Mouse (Mus musculus): ENCODE measurements around the gene Phf5a. TPM values are rescaled to one million over a fixed set of nuclear protein-coding genes. Genes with fewer than 3 reads are reported as not detected.

The Phf5a gene
- polyA plus RNA-seq, 1 experiment from 2014 or later, result 128 TPM

- H3K27me3 ChIP-seq, result no peaks in the 10 kb centered on the region
- no peak overlapping the region for H3K9ac ChIP-seq (replicated peaks)
- 92% methylated on average over 4 of the region's 4 CpGs for WGBS
- peaks cover 9% of the 10 kb centered on the region for H3K36me3 ChIP-seq
- H3K27ac ChIP-seq (replicated peaks), result peak overlapping the region; percentile 32; the same call in 1 of the 2 replicates
- H3K4me1 ChIP-seq, result peaks cover 4% of the 10 kb centered on the region
- H3K4me3 ChIP-seq, result no peak overlapping the region
- no peak overlapping the region for H3K4me2 ChIP-seq (replicated peaks)
- no peak for ATAC-seq (replicated peaks)
- H3K9me3 ChIP-seq, result no peaks in the 10 kb centered on the region
Observed at GRCm38 (mm10) chr15:81830530-81830929, 41.2 kb downstream of the Phf5a start.

GRCm38 (mm10) chr15:81829208-81829580 lies 42.5 kb downstream of the Phf5a start:
- H3K9me3 ChIP-seq, result no peaks in the 10 kb centered on the region
- H3K27ac ChIP-seq (replicated peaks), result no peak overlapping the region
- 73% methylated on average over 2 of the region's 2 CpGs for WGBS
- H3K27me3 ChIP-seq, result no peaks in the 10 kb centered on the region
- peaks cover 4% of the 10 kb centered on the region for H3K4me1 ChIP-seq
- no peak overlapping the region for H3K9ac ChIP-seq (replicated peaks)
- H3K4me2 ChIP-seq (replicated peaks), result no peak overlapping the region
- no peak overlapping the region for H3K4me3 ChIP-seq
- H3K36me3 ChIP-seq, result peaks cover 22% of the 10 kb centered on the region
- ATAC-seq (replicated peaks), result no peak

- WGBS, result 92% methylated on average over 7 of the region's 7 CpGs
- Histone ChIP-seq H3K9ac (replicated peaks) (no peak overlapping the region), H3K27me3 (no peaks in the 10 kb centered on the region), H3K4me3 (no peak overlapping the region), H3K27ac (replicated peaks) (no peak overlapping the region), H3K36me3 (peaks cover 27% of the 10 kb centered on the region), H3K4me1 (peaks cover 4% of the 10 kb centered on the region), H3K9me3 (no peaks in the 10 kb centered on the region), H3K4me2 (replicated peaks) (no peak overlapping the region)
- no peak for ATAC-seq (replicated peaks)
Observed at GRCm38 (mm10) chr15:81828426-81829207, 43.1 kb downstream of the Phf5a start.

GRCm38 (mm10) chr15:81824832-81825231 lies 46.9 kb downstream of the Phf5a start:
- Histone ChIP-seq H3K4me1 (no peaks in the 10 kb centered on the region), H3K36me3 (peaks cover 57% of the 10 kb centered on the region), H3K27ac (replicated peaks) (no peak overlapping the region), H3K4me3 (no peak overlapping the region), H3K27me3 (no peaks in the 10 kb centered on the region), H3K4me2 (replicated peaks) (no peak overlapping the region), H3K9ac (replicated peaks) (no peak overlapping the region), H3K9me3 (no peaks in the 10 kb centered on the region)
- WGBS, result 94% methylated on average over 3 of the region's 3 CpGs
- no peak for ATAC-seq (replicated peaks)

- H3K27ac ChIP-seq (replicated peaks), result no peak overlapping the region
Observed at GRCm38 (mm10) chr15:81822631-81823030, 49.1 kb downstream of the Phf5a start.

GRCm38 (mm10) chr15:81818404-81818803 lies 53.3 kb downstream of the Phf5a start:
- Histone ChIP-seq H3K9ac (replicated peaks) (no peak overlapping the region), H3K27me3 (no peaks in the 10 kb centered on the region), H3K27ac (replicated peaks) (no peak overlapping the region), H3K36me3 (peaks cover 63% of the 10 kb centered on the region), H3K4me3 (no peak overlapping the region), H3K4me1 (peaks cover 5% of the 10 kb centered on the region), H3K9me3 (no peaks in the 10 kb centered on the region), H3K4me2 (replicated peaks) (no peak overlapping the region)
- ATAC-seq (replicated peaks), result no peak
- 89% methylated on average over 3 of the region's 3 CpGs for WGBS

More at GRCm38 (mm10) chr15:81822631-81823030, 49.1 kb downstream of the Phf5a start:
- no peak overlapping the region for H3K4me2 ChIP-seq (replicated peaks)
- H3K9me3 ChIP-seq, result no peaks in the 10 kb centered on the region
- H3K27me3 ChIP-seq, result no peaks in the 10 kb centered on the region
- peaks cover 66% of the 10 kb centered on the region for H3K36me3 ChIP-seq
- no peak for ATAC-seq (replicated peaks)
- 91% methylated on average over 3 of the region's 3 CpGs for WGBS
- no peak overlapping the region for H3K4me3 ChIP-seq
- H3K9ac ChIP-seq (replicated peaks), result no peak overlapping the region
- H3K4me1 ChIP-seq, result no peaks in the 10 kb centered on the region

GRCm38 (mm10) chr15:81814716-81815370 lies 56.9 kb downstream of the Phf5a start:
- WGBS, result 84% methylated on average over 12 of the region's 12 CpGs
- Histone ChIP-seq H3K9ac (replicated peaks) (no peak overlapping the region), H3K27ac (replicated peaks) (no peak overlapping the region), H3K4me3 (no peak overlapping the region), H3K4me1 (peaks cover 29% of the 10 kb centered on the region), H3K27me3 (no peaks in the 10 kb centered on the region), H3K9me3 (no peaks in the 10 kb centered on the region), H3K4me2 (replicated peaks) (no peak overlapping the region), H3K36me3 (peaks cover 36% of the 10 kb centered on the region)
- no peak for ATAC-seq (replicated peaks)

Other genes with a start within 250 kb of the Phf5a start
- gene L3mbtl2, start 208.0 kb downstream of the Phf5a start, polyA plus RNA-seq (2015; fragmentation: Nextera tagmentation; extraction: Ambion mirVana), result 31.6 and 31.9 TPM in 2 replicates
- gene Chadl, start 174.6 kb downstream of the Phf5a start, polyA plus RNA-seq (2015; fragmentation: Nextera tagmentation; extraction: Ambion mirVana), result 19.8 and 20.1 TPM in 2 replicates
- gene Zc3h7b, start 126.9 kb downstream of the Phf5a start, polyA plus RNA-seq (2015; fragmentation: Nextera tagmentation; extraction: Ambion mirVana), result 50.2 and 50.7 TPM in 2 replicates
- 130 and 131 TPM in 2 replicates for gene Rangap1, start 126.4 kb downstream of the Phf5a start, polyA plus RNA-seq (2015; fragmentation: Nextera tagmentation; extraction: Ambion mirVana)
- 31.9 and 32.6 TPM in 2 replicates for gene Tef, start 69.5 kb downstream of the Phf5a start, polyA plus RNA-seq (2015; fragmentation: Nextera tagmentation; extraction: Ambion mirVana)
- 20.2 and 21.1 TPM in 2 replicates for gene Tob2, start 13.1 kb downstream of the Phf5a start, polyA plus RNA-seq (2015; fragmentation: Nextera tagmentation; extraction: Ambion mirVana)
- gene Aco2, start 398 bp upstream of the Phf5a start, polyA plus RNA-seq (2015; fragmentation: Nextera tagmentation; extraction: Ambion mirVana), result 243 and 244 TPM in 2 replicates
- 89.8 and 91.2 TPM in 2 replicates for gene Polr3h, start 54.3 kb upstream of the Phf5a start, polyA plus RNA-seq (2015; fragmentation: Nextera tagmentation; extraction: Ambion mirVana)
- gene Csdc2, start 64.8 kb upstream of the Phf5a start, polyA plus RNA-seq (2015; fragmentation: Nextera tagmentation; extraction: Ambion mirVana), result 130 and 133 TPM in 2 replicates
- 82.5 and 84.5 TPM in 2 replicates for gene Pmm1, start 89.0 kb upstream of the Phf5a start, polyA plus RNA-seq (2015; fragmentation: Nextera tagmentation; extraction: Ambion mirVana)
- gene 1700029P11Rik, start 108.6 kb upstream of the Phf5a start, polyA plus RNA-seq (2015; fragmentation: Nextera tagmentation; extraction: Ambion mirVana), result not detected in 2 replicates
- gene Xrcc6, start 115.9 kb upstream of the Phf5a start, polyA plus RNA-seq (2015; fragmentation: Nextera tagmentation; extraction: Ambion mirVana), result 58.9 and 59.5 TPM in 2 replicates
- 42.3 and 44.7 TPM in 2 replicates for gene Desi1, start 162.0 kb upstream of the Phf5a start, polyA plus RNA-seq (2015; fragmentation: Nextera tagmentation; extraction: Ambion mirVana)
- 258 and 264 TPM in 2 replicates for gene Snu13, start 175.7 kb upstream of the Phf5a start, polyA plus RNA-seq (2015; fragmentation: Nextera tagmentation; extraction: Ambion mirVana)
- not detected in 2 replicates for gene 4930407I10Rik, start 187.2 kb upstream of the Phf5a start, polyA plus RNA-seq (2015; fragmentation: Nextera tagmentation; extraction: Ambion mirVana)
- gene Mei1, start 198.1 kb upstream of the Phf5a start, polyA plus RNA-seq (2015; fragmentation: Nextera tagmentation; extraction: Ambion mirVana), result not detected in 2 replicates

All from forebrain, embryonic 15.5 days (tissue).